Mouse (Mus musculus): ENCODE measurements around the gene Pdss1.

Gene Pdss1

GRCm38 (mm10) chr2:22977387-22977973, 82.2 kb downstream of the Pdss1 start:
- Histone ChIP-seq H3K36me3 (ENCODE audit: insufficient read depth, low read length) (no peaks in the 10 kb centered on the region), H3K27me3 (ENCODE audit: insufficient read depth, low read length) (no peaks in the 10 kb centered on the region), H3K4me1 (replicated peaks; ENCODE audit: low read depth, low read length) (no peaks in the 10 kb centered on the region), H3K4me3 (replicated peaks; ENCODE audit: low read length) (no peak overlapping the region), H3K9me3 (ENCODE audit: low read length) (no peaks in the 10 kb centered on the region)
- TF ChIP-seq NANOG (IDR thresholded peaks at IDR 0.05; ENCODE audit: borderline replicate concordance, low read length), result no peak
- no peak for TF ChIP-seq POU5F1 (IDR thresholded peaks at IDR 0.05; ENCODE audit: borderline replicate concordance, low read length)
- TF ChIP-seq CTCF (conservative IDR thresholded peaks at IDR 0.05; ENCODE audit: low read length), result no peak

GRCm38 (mm10) chr2:22985973-22986657, 90.8 kb downstream of the Pdss1 start:
- no peaks in the 10 kb centered on the region for H3K36me3 ChIP-seq (ENCODE audit: insufficient read depth, low read length)
- H3K9me3 ChIP-seq (ENCODE audit: low read length), result no peaks in the 10 kb centered on the region
- TF ChIP-seq POU5F1 (IDR thresholded peaks at IDR 0.05; ENCODE audit: borderline replicate concordance, low read length) (no peak), NANOG (IDR thresholded peaks at IDR 0.05; ENCODE audit: borderline replicate concordance, low read length) (no peak)
- H3K4me3 ChIP-seq (replicated peaks; ENCODE audit: low read length), result no peak overlapping the region
- H3K4me1 ChIP-seq (replicated peaks; ENCODE audit: low read depth, low read length), result no peaks in the 10 kb centered on the region; the same call in 1 of the 2 replicates
- H3K27me3 ChIP-seq (ENCODE audit: insufficient read depth, low read length), result no peaks in the 10 kb centered on the region

Data from E14TG2a.4 (cell line).